In genomic region chr2:168098040-168098439, GRCm38 (mm10) we compare ENCODE assay signal across 9 mouse cellular contexts. TPM values are rescaled to one million over a fixed set of nuclear protein-coding genes. Genes with fewer than 3 reads are reported as not detected.
DNase-seq lines count a peak whose midpoint lies in the region; ATAC-seq and TF ChIP-seq lines count a peak whose summit lies in the region.
"Had no signal": no experiment of that assay in that cellular context is flagged by ENCODE, and none has a peak within 500 bp of the region (broad histone marks: within the 10 kb centered on the region; RNA-seq: fewer than 3 reads in every experiment).

No protein-coding gene starts in this region.

- 0 out of 2 replicates have a peak, but pooled peaks have one; percentile 35 for ATAC-seq in hindbrain, embryonic 16.5 days
- no peak for ATAC-seq in neural tube, embryonic 11.5 days (ENCODE audit: insufficient read depth, low FRiP score, low TSS enrichment)
- ATAC-seq in activated CD4-positive, CD25-positive, alpha-beta regulatory T cell, adult 4 months: no peak

- H3K36me3 ChIP-seq in spleen, adult 2 months (ENCODE audit: control insufficient read depth, insufficient read depth, low read length): peaks cover 6% of the 10 kb centered on the region
- H3K36me3 ChIP-seq in embryonic facial prominence, embryonic 10.5 days (replicated peaks): peaks cover 27% of the 10 kb centered on the region
- H3K36me3 ChIP-seq in hindbrain, embryonic 16.5 days (ENCODE audit: control insufficient read depth, insufficient read depth, low read length): peaks cover 5% of the 10 kb centered on the region
- H3K36me3 ChIP-seq in neural tube, embryonic 11.5 days (ENCODE audit: control insufficient read depth, insufficient read depth, low read length): no peaks in the 10 kb centered on the region; the same call in 1 of the 2 replicates

- no peak overlapping the region for H3K4me2 ChIP-seq in hindbrain, embryonic 16.5 days (ENCODE audit: low read length)
- no peak overlapping the region for H3K4me2 ChIP-seq in neural tube, embryonic 11.5 days (ENCODE audit: low read depth)
- H3K4me2 ChIP-seq: neural tube, embryonic 12.5 days had no signal

- 41% methylated on average over 6 of the region's 6 CpGs for WGBS in spleen, adult 2 months
- WGBS in embryonic facial prominence, embryonic 10.5 days: 52% methylated on average over 6 of the region's 6 CpGs
- WGBS in hindbrain, embryonic 16.5 days: 47% methylated on average over 6 of the region's 6 CpGs
- 55% methylated on average over 6 of the region's 6 CpGs for WGBS in neural tube, embryonic 11.5 days

- no peaks in the 10 kb centered on the region for H3K27me3 ChIP-seq in spleen, adult 2 months (ENCODE audit: control insufficient read depth, insufficient read depth, low read length)
- no peaks in the 10 kb centered on the region for H3K27me3 ChIP-seq in embryonic facial prominence, embryonic 10.5 days (replicated peaks; ENCODE audit: low read depth, poor library complexity, severe bottlenecking)
- no peaks in the 10 kb centered on the region; the same call in 1 of the 2 replicates for H3K27me3 ChIP-seq in hindbrain, embryonic 16.5 days (replicated peaks; ENCODE audit: control insufficient read depth, insufficient read depth, low read length)
- H3K27me3 ChIP-seq in neural tube, embryonic 11.5 days (ENCODE audit: control insufficient read depth, insufficient read depth, low read length): no peaks in the 10 kb centered on the region
- H3K27me3 ChIP-seq: neural tube, embryonic 12.5 days had no signal

- H3K27ac ChIP-seq in spleen, adult 2 months (ENCODE audit: insufficient read depth, low read length): no peak overlapping the region
- H3K27ac ChIP-seq in embryonic facial prominence, embryonic 10.5 days (replicated peaks): no peak overlapping the region
- no peak overlapping the region for H3K27ac ChIP-seq in hindbrain, embryonic 16.5 days (ENCODE audit: low read depth, low read length)
- no peak overlapping the region for H3K27ac ChIP-seq in neural tube, embryonic 11.5 days (ENCODE audit: low read depth, low read length)
- H3K27ac ChIP-seq: neural tube, embryonic 12.5 days had no signal

- peak; percentile 23 to 41 for DNase-seq in spleen, adult 2 months (ENCODE audit: low read depth in 1 of 2, low spot score in 2 of 2)
- no peak for DNase-seq in spleen, adult 12 weeks (ENCODE audit: low spot score)
- DNase-seq in ZHBTc4 (ENCODE audit: low read depth, low spot score): peak; percentile 85
- DNase-seq in embryonic facial prominence, embryonic 10.5 days (ENCODE audit: low spot score): peak; percentile 57
- peak; percentile 54 for DNase-seq in left cerebral cortex, postnatal 4 days
- peak; percentile 65 for DNase-seq in neural tube, embryonic 11.5 days (ENCODE audit: low spot score)

- intact Hi-C loops in left cerebral cortex, postnatal 4 days (cut with DNase I): no loop called here

- TF ChIP-seq CTCF in spleen, adult 2 months (IDR thresholded peaks at IDR 0.05; ENCODE audit: extremely low read depth, insufficient read depth, insufficient read length, insufficient replicate concordance): peak; percentile 40; the same call in 1 of the 2 replicates

- H3K9ac ChIP-seq in hindbrain, embryonic 16.5 days (ENCODE audit: low read depth, low read length): no peak overlapping the region
- H3K9ac ChIP-seq in neural tube, embryonic 11.5 days (ENCODE audit: low read length): no peak overlapping the region
- H3K9ac ChIP-seq: neural tube, embryonic 12.5 days had no signal

- H3K9me3 ChIP-seq in embryonic facial prominence, embryonic 10.5 days: no peaks in the 10 kb centered on the region
- H3K9me3 ChIP-seq in hindbrain, embryonic 16.5 days (ENCODE audit: control insufficient read depth, low read length): no peaks in the 10 kb centered on the region
- H3K9me3 ChIP-seq in neural tube, embryonic 11.5 days (ENCODE audit: control insufficient read depth, low read length): no peaks in the 10 kb centered on the region
- H3K9me3 ChIP-seq: neural tube, embryonic 12.5 days had no signal

- H3K4me3 ChIP-seq in spleen, adult 2 months (ENCODE audit: extremely low read depth, insufficient read depth, insufficient read length): no peak overlapping the region
- no peak overlapping the region for H3K4me3 ChIP-seq in embryonic facial prominence, embryonic 10.5 days
- no peak overlapping the region for H3K4me3 ChIP-seq in hindbrain, embryonic 16.5 days (ENCODE audit: low read length)
- no peak overlapping the region for H3K4me3 ChIP-seq in neural tube, embryonic 11.5 days (ENCODE audit: low read depth, low read length)
- H3K4me3 ChIP-seq: neural tube, embryonic 12.5 days had no signal

- no peak for TF ChIP-seq POLR2A in spleen, adult 2 months (IDR thresholded peaks at IDR 0.05; ENCODE audit: low read depth, low read length)

- H3K4me1 ChIP-seq in spleen, adult 2 months (ENCODE audit: control insufficient read depth, insufficient read depth, insufficient read length): no peaks in the 10 kb centered on the region
- peaks cover 9% of the 10 kb centered on the region; the same call in 1 of the 2 replicates for H3K4me1 ChIP-seq in embryonic facial prominence, embryonic 10.5 days
- no peaks in the 10 kb centered on the region; the same call in 1 of the 2 replicates for H3K4me1 ChIP-seq in hindbrain, embryonic 16.5 days (ENCODE audit: control insufficient read depth, insufficient read depth, low read depth, low read length)
- 0 out of 2 replicates have a peak, but pooled peaks cover 3% of the 10 kb centered on the region for H3K4me1 ChIP-seq in neural tube, embryonic 11.5 days (ENCODE audit: control insufficient read depth, insufficient read depth, low read length)

RNA-seq across cellular contexts. Expression of gene Pard6b, which starts 17.2 kb away (rescaled TPM):
- 1.5 and 2.1 TPM in 2 replicates for polyA plus RNA-seq in spleen, adult 2 months (2012; rRNA removed)
- polyA plus RNA-seq in embryonic facial prominence, embryonic 10.5 days (2016; fragmentation: Nextera tagmentation; extraction: Ambion mirVana): 7.3 and 7.4 TPM in 2 replicates
- 4.5 and 6.6 TPM in 2 replicates for polyA plus RNA-seq in hindbrain, embryonic 16.5 days (2015; fragmentation: Nextera tagmentation; extraction: Ambion mirVana)
- 1 to 10 TPM; 4.3 to 4.9 TPM for total RNA-seq in left cerebral cortex, postnatal 4 days (2021)
- 6.7 and 7.8 TPM in 2 replicates for polyA plus RNA-seq in neural tube, embryonic 11.5 days (2014; fragmentation: Nextera tagmentation; extraction: Ambion mirVana)
- 1 to 10 TPM in 1 of 2 experiments, under 1 TPM in 1; 0.48 to 1.1 TPM for polyA plus RNA-seq in activated CD4-positive, CD25-positive, alpha-beta regulatory T cell, adult 4 months (2017; shearing (Covaris generic))
